Mouse (Mus musculus) adrenal gland, adult 2 months (tissue): ENCODE measurements around the gene Tstd2. TPM values are rescaled to one million over a fixed set of nuclear protein-coding genes. Genes with fewer than 3 reads are reported as not detected.
A peak's percentile ranks its signal among the peaks of the same experiment; 100 is the strongest.

Experiments used
- DNase-seq: peaks from one replicate; pipeline ENCODE4 v3.0.0; 2021
- polyA plus RNA-seq: library from polyadenylated mRNA; depleted of rRNA; stranded (reverse); fragments of >200 nt; gene quantifications from 2 replicates; pipeline ENCODE4 v1.2.3, GENCODE M21; 2012
- total RNA-seq, 2 experiments: library from RNA; stranded (reverse); gene quantifications; 2 replicates each; pipeline ENCODE4 v1.2.3; 2021

The Tstd2 gene
- total and polyA plus RNA-seq, 3 experiments = 13.4 to 29.8 (median 21.0) TPM

- peak; percentile 52 for DNase-seq
These were observed 18.9 kb downstream of the Tstd2 start for GRCm38 (mm10) chr4:46119514-46120094.

- DNase-seq = no peak
These were observed 21.0 kb downstream of the Tstd2 start for GRCm38 (mm10) chr4:46117536-46117935.

DNA sequence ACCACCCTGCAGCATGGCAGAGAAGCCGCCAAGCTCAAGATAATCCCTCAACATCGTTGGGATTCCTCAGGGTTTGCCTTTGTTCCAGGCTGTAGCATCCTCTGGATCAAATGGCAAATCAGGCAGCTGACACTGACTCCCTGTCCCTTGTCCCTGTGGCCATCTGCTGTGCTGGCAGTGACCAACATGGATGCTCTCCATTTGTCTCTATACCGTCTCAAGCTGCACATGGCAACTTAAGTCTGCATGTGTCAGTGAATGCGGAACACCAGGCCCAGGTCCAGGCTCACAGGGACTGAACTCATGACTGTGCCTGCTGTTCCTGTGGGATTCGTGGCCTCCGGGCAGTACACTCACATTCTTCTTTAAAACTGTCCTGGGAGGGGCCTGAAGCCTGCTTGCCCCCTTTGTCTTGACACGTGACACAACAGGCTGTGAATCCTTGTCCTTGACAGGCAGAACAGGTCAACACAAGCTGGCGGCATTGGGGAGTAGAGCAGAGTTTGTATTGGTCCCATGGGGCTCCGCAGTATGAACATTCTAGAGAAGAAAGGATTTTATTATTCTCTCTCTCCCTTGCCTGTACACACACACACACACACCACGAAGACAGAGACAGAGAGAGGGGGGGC, 21.8 kb downstream of the Tstd2 start:
- DNase-seq = no peak

GRCm38 (mm10) chr4:46115308-46115707, 23.2 kb downstream of the Tstd2 start:
- no peak for DNase-seq

GRCm38 (mm10) chr4:46111361-46111760, 27.1 kb downstream of the Tstd2 start:
- DNase-seq = no peak

DNA sequence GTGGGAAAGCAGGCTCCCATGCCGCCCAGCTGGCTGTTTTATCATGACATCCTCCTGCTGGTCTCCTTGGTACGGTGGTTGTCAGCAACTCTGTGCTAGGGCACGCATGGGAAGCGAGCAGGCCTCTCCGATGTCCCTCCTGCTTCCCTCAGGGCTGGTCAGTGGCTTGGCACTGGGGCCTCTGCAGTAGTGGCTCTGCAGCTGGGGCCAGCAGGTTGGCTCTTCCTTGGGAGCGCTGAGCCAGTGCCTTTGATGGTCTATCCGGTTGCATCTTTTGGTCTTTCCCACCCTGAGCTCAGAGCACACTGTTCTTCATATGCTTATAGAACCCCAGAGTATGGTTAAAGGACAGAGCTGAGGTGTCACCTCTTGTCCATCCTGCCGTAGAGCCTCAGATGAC, 28.4 kb downstream of the Tstd2 start:
- no peak for DNase-seq

GRCm38 (mm10) chr4:46102078-46102769, 36.3 kb downstream of the Tstd2 start:
- DNase-seq = no peak

- no peak for DNase-seq
These were observed 37.2 kb downstream of the Tstd2 start for GRCm38 (mm10) chr4:46101211-46101711.

GRCm38 (mm10) chr4:46100539-46100938, 38.0 kb downstream of the Tstd2 start:
- DNase-seq = no peak

DNA sequence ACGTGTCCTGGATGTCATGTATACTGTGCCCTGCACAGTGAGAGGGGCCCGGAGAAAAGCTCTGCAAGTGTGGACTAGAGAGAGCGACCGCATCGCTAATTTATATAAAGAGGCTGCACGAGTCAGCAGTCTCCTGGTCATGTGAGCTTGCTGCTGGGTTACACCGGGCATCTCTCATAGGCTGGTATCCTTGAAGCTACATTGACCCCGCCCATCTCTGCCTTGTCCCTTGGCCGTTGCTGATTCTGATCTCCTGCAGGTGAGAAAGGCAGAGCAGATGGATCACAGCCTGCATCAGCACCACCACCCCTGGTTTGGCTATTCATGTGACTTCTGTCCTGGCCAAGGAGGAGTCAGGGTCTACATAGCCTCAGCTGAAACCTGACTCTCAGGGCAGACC, 39.4 kb downstream of the Tstd2 start:
- peak; percentile 33 for DNase-seq

GRCm38 (mm10) chr4:46097591-46097990, 40.9 kb downstream of the Tstd2 start:
- DNase-seq = no peak

- no peak for DNase-seq
These were observed 41.9 kb downstream of the Tstd2 start for GRCm38 (mm10) chr4:46096546-46096945.

- DNase-seq = no peak
These were observed 42.7 kb downstream of the Tstd2 start for GRCm38 (mm10) chr4:46095826-46096159.

DNA sequence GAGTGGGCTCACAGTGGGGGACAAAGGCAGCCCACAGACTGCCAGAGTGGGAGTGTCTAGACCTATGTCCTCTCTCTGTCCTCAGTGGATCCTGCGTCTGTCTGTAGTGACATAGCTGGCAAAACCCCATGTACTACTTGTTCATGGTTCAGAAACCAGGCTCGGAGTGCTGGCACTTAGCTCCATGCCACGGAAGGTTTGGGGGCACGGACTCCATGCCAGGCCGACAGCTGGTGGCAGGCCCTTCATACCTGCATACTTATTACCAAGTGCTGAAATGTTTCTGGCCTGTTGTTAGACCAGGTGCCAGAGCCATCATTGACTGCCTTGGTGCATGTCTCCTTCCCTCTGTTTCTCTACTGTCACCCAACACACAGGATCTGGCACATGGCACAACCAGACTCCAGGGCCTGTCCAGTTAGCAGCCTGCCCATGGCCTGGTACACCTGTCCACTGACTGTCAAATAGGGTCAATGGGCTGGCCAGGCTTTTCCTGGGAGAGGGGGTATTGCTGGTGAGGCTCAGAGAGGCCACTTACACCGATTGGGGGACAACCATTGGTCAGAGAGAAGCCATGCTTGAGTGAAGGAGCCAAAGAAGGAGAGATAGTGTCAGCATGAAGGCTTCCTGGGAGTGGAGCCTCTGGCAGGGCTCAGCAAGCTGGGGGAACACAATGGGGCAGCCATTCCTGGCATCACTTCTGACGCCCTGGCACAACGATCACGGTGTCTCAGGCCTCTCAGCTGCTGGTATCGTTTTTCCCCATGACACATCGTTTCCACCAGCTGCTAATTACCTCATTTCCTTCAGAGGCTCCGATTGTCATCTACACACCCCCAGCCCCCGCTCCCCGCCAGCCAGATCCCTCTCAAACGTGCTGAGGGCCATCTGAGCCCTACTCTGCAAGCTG, 43.3 kb downstream of the Tstd2 start:
- no peak for DNase-seq

- DNase-seq = peak; percentile 84
These were observed 45.9 kb downstream of the Tstd2 start for GRCm38 (mm10) chr4:46092429-46093076.

- DNase-seq = no peak
These were observed 48.9 kb downstream of the Tstd2 start for GRCm38 (mm10) chr4:46089524-46090125.

GRCm38 (mm10) chr4:46087852-46088251, 50.6 kb downstream of the Tstd2 start:
- peak; percentile 91 for DNase-seq

- DNase-seq = peak; percentile 17
These were observed 51.1 kb downstream of the Tstd2 start for GRCm38 (mm10) chr4:46087427-46087771.

DNA sequence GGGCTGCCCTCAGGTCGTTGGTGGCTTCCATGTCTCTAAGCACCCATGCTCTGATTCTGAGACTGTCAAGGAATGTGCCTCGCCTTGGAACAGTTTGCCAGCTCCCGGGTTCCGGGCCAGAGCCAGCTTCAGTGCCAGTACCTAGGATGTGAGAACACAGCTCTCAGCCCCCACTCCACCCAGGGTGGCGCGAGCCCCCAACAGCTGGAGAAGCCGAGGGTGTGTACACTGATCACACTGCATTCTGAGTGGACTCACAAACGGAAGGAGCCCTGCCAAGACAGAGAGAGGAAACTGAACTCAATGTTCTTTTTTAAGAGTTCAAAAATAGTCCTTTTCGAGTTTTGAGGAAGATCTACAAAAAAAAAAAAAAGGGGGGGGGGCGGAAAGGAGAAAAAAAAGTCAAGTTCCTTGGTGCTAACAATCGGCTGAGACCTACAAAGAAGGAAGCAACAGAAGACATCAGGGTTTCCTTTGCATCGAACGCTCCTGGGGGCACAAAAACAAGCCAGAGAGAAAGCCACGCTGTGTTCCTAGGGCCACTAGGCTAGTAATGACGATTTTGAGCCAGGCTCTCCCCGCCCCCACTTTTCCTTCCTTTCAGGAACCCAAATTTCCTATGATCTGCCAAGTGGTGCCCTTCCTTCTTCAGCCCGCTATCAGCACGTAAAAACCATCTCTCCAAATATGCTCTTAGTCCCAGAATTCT, 51.6 kb downstream of the Tstd2 start:
- peak; percentile 30 for DNase-seq

DNA sequence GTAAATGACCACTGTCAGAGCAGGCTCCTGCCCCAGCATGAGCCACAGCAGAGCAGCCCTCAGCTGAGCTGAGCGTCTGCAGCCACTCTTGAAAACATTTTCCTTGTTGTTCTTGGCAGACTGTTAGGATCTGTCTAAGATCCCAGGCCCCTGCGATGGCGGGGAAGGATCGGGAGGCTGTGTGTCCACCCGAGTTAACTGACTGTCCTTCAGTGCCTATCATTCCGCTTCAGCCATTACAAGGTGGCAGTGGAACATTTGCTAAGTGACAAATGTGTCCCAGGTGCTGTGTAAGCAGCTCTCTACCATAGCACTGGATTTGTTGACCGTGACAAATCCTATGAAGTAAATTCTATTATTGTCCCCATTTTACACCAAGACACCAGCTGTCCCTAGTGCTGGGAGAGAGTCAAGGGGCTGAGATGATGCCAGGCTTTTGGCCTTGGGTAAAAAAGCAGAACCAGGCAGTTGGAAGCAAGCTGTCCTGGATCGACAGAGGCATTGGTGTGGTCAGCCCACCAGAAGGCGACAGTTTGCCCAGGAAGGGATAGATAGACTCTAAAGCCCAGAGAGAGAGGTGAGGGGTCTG, 53.2 kb downstream of the Tstd2 start:
- DNase-seq = peak; percentile 20
